Mouse (Mus musculus): ENCODE results near the gene 1110032A03Rik.

DNA sequence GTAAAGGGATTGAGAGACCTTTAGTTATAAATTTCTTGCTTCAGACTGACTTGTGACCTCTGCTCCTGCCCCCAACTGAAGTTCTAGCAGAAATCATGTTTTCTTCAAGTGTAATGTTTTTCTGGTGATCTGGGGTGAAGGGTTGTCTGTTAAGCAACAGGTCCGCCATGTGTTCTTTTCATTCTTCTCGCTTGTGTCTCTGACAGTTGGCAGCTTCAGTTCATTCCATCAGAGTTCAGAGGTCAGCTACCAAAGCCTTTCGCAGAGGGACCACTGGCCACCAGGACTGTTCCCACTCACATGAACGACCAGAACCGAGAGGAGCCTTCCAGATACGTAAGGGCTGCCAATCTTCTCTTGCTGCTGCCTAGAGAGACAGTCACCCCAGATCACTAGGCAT is 33.2 kb upstream of the 1110032A03Rik start:
- no peak for TF ChIP-seq CTCF (IDR thresholded peaks at IDR 0.05; ENCODE audit: insufficient read depth, low read depth, low read length)
- TF ChIP-seq POLR2A (IDR thresholded peaks at IDR 0.05; ENCODE audit: insufficient read depth, low read depth, low read length): no peak

Measured in olfactory bulb, adult 2 months (tissue).